Mouse (Mus musculus): ENCODE data around the gene Kcnq2.

The Kcnq2 gene

GRCm38 (mm10) chr2:181134591-181135445 lies at the start of gene Kcnq2:
Gene Kcnq2, minus strand, starts transcription at chr2:181135300.
- no peak for DNase-seq (ENCODE audit: extremely low read depth, insufficient read length, low spot score)

- DNase-seq (ENCODE audit: extremely low read depth, insufficient read length, low spot score) = no peak
Observed at GRCm38 (mm10) chr2:181180898-181181297, 45.8 kb upstream of the Kcnq2 start.

- DNase-seq (ENCODE audit: extremely low read depth, insufficient read length, low spot score) = no peak
Observed at GRCm38 (mm10) chr2:181178471-181178870, 43.4 kb upstream of the Kcnq2 start.

GRCm38 (mm10) chr2:181178015-181178414 lies 42.9 kb upstream of the Kcnq2 start:
- DNase-seq (ENCODE audit: extremely low read depth, insufficient read length, low spot score) = no peak

GRCm38 (mm10) chr2:181174646-181175045 lies 39.5 kb upstream of the Kcnq2 start:
- DNase-seq (ENCODE audit: extremely low read depth, insufficient read length, low spot score) = no peak

GRCm38 (mm10) chr2:181166469-181166868 lies 31.4 kb upstream of the Kcnq2 start:
- no peak for DNase-seq (ENCODE audit: extremely low read depth, insufficient read length, low spot score)

- DNase-seq (ENCODE audit: extremely low read depth, insufficient read length, low spot score) = no peak
Observed at GRCm38 (mm10) chr2:181160821-181161220, 25.7 kb upstream of the Kcnq2 start.

GRCm38 (mm10) chr2:181159771-181160170 lies 24.7 kb upstream of the Kcnq2 start:
- DNase-seq (ENCODE audit: extremely low read depth, insufficient read length, low spot score) = no peak

GRCm38 (mm10) chr2:181159091-181159514 lies 24.0 kb upstream of the Kcnq2 start:
- no peak for DNase-seq (ENCODE audit: extremely low read depth, insufficient read length, low spot score)

- no peak for DNase-seq (ENCODE audit: extremely low read depth, insufficient read length, low spot score)
Observed at GRCm38 (mm10) chr2:181158471-181158870, 23.4 kb upstream of the Kcnq2 start.

GRCm38 (mm10) chr2:181157716-181158302 lies 22.7 kb upstream of the Kcnq2 start:
- no peak for DNase-seq (ENCODE audit: extremely low read depth, insufficient read length, low spot score)

GRCm38 (mm10) chr2:181157180-181157579 lies 22.1 kb upstream of the Kcnq2 start:
- DNase-seq (ENCODE audit: extremely low read depth, insufficient read length, low spot score) = no peak

GRCm38 (mm10) chr2:181156248-181157121 lies 21.4 kb upstream of the Kcnq2 start, which contains the start of gene Eef1a2:
Gene Eef1a2, minus strand, starts transcription at chr2:181157014.
- DNase-seq (ENCODE audit: extremely low read depth, insufficient read length, low spot score) = no peak

- no peak for DNase-seq (ENCODE audit: extremely low read depth, insufficient read length, low spot score)
Observed at GRCm38 (mm10) chr2:181155801-181156200, 20.7 kb upstream of the Kcnq2 start.

- DNase-seq (ENCODE audit: extremely low read depth, insufficient read length, low spot score) = no peak
Observed at GRCm38 (mm10) chr2:181154831-181155415, 19.8 kb upstream of the Kcnq2 start.

- DNase-seq (ENCODE audit: extremely low read depth, insufficient read length, low spot score) = no peak
Observed at GRCm38 (mm10) chr2:181154361-181154760, 19.3 kb upstream of the Kcnq2 start.

- DNase-seq (ENCODE audit: extremely low read depth, insufficient read length, low spot score) = no peak
Observed at GRCm38 (mm10) chr2:181153837-181154236, 18.7 kb upstream of the Kcnq2 start.

GRCm38 (mm10) chr2:181153131-181153530 lies 18.0 kb upstream of the Kcnq2 start:
- no peak for DNase-seq (ENCODE audit: extremely low read depth, insufficient read length, low spot score)

- DNase-seq (ENCODE audit: extremely low read depth, insufficient read length, low spot score) = no peak
Observed at GRCm38 (mm10) chr2:181152701-181153100, 17.6 kb upstream of the Kcnq2 start.

- no peak for DNase-seq (ENCODE audit: extremely low read depth, insufficient read length, low spot score)
Observed at GRCm38 (mm10) chr2:181150281-181150680, 15.2 kb upstream of the Kcnq2 start.
